Mouse (Mus musculus): ENCODE results near the gene Gfm1.

GRCm38 (mm10) chr3:67434011-67434410, 4.1 kb downstream of the Gfm1 start:
- TF ChIP-seq CTCF (IDR thresholded peaks at IDR 0.05; ENCODE audit: low read depth) (no peak), EP300 (IDR thresholded peaks at IDR 0.05; ENCODE audit: low read depth) (no peak)

Measured in liver, postnatal 0 days (tissue).